Mouse (Mus musculus) cerebellum, adult 2 months (tissue): Measurements from ENCODE around the gene Nelfa.

Experiments used
- CTCF ChIP-seq: fragments of 200-500 bp; IDR thresholded peaks from 2 replicates; pipeline ENCODE4 v1.5.1; 2011; ENCODE audit warnings: low read depth, mild to moderate bottlenecking, control low read depth, low read length, moderate library complexity, borderline replicate concordance; ENCODE audit not compliant: insufficient read depth
- POLR2A ChIP-seq: fragments of 200-500 bp; IDR thresholded peaks from 2 replicates; pipeline ENCODE4 v1.6.1; 2011; ENCODE audit warnings: low read length, control low read depth, borderline replicate concordance; ENCODE audit not compliant: insufficient read depth

- TF ChIP-seq POLR2A (no peak), CTCF (0 out of 2 replicates have a peak, but pooled peaks have one; percentile 14)
Measured at GRCm38 (mm10) chr5:33953471-33954185, 17.4 kb upstream of the Nelfa start.
